Mouse (Mus musculus): ENCODE measurements around the gene Fastkd5. TPM values are rescaled to one million over a fixed set of nuclear protein-coding genes. Genes with fewer than 3 reads are reported as not detected.

Gene Fastkd5
- total RNA-seq, 1 experiment from 2014 or later, result 17.7 TPM

DNA sequence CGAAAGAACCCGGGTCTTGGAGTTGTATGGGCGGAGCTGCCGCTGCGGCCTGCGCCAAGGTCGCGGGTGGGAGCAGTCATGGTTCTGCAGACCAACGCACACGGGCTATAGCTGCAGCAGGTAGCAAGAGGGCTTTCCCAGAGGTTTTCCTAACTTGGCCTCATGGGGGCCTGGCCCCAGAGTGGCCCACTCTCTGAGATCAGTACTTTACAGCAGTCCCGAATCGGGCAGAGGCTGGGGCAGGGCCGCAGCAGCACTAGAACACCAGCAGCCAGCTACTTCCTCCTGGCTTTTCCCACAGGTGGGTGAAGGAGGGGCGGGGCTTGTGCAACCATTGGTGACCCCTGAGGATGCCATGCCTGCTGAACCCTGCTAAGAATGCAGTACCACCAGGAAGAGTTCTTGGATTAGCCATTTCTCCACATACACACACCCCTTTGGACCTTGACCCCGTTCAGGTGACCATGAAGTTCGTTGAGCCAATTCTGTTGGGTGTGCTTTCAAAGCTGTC is 8.3 kb upstream of the Fastkd5 start:
- no peak for ATAC-seq (replicated peaks in 1 of 2; ENCODE audit: insufficient read depth in 1 of 2, low FRiP score in 2 of 2, low TSS enrichment in 1 of 2, low read depth in 1 of 2, poor library complexity in 2 of 2, severe bottlenecking in 2 of 2)

GRCm38 (mm10) chr2:130635847-130636246 is 6.0 kb upstream of the Fastkd5 start:
- peak; percentile 59 to 68 for ATAC-seq (replicated peaks in 1 of 2; ENCODE audit: insufficient read depth in 1 of 2, low FRiP score in 2 of 2, low TSS enrichment in 1 of 2, low read depth in 1 of 2, poor library complexity in 2 of 2, severe bottlenecking in 2 of 2)

GRCm38 (mm10) chr2:130634739-130635411 is 5.0 kb upstream of the Fastkd5 start:
- peak; percentile 4 to 23; a peak in 1 of 4 replicates for ATAC-seq (replicated peaks in 1 of 2; ENCODE audit: insufficient read depth in 1 of 2, low FRiP score in 2 of 2, low TSS enrichment in 1 of 2, low read depth in 1 of 2, poor library complexity in 2 of 2, severe bottlenecking in 2 of 2)

- no peak for ATAC-seq (replicated peaks in 1 of 2; ENCODE audit: insufficient read depth in 1 of 2, low FRiP score in 2 of 2, low TSS enrichment in 1 of 2, low read depth in 1 of 2, poor library complexity in 2 of 2, severe bottlenecking in 2 of 2)
Measured at GRCm38 (mm10) chr2:130634006-130634738, 4.3 kb upstream of the Fastkd5 start.

GRCm38 (mm10) chr2:130632887-130633675 is 3.3 kb upstream of the Fastkd5 start:
- no peak for ATAC-seq (replicated peaks in 1 of 2; ENCODE audit: insufficient read depth in 1 of 2, low FRiP score in 2 of 2, low TSS enrichment in 1 of 2, low read depth in 1 of 2, poor library complexity in 2 of 2, severe bottlenecking in 2 of 2)

DNA sequence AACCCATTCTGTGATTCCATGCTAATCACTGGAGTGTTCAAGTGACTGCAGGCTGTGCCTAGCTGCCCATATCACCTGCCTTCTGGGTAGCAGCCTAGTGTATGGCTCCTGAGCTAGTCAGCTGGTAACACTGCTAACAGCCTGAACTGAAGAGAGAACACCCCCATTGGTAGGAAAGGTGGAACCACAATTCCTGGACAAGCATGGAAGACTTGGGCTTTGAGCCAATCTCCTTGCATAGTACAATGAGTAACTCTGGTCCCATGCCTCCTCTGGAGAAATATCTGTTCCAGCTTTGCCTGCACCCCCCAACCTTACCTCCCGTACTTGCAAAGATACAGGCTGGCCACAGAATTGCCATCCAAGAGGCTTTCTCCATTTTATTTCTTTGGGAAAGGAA is 2.6 kb upstream of the Fastkd5 start:
- ATAC-seq (replicated peaks in 1 of 2; ENCODE audit: insufficient read depth in 1 of 2, low FRiP score in 2 of 2, low TSS enrichment in 1 of 2, low read depth in 1 of 2, poor library complexity in 2 of 2, severe bottlenecking in 2 of 2), result no peak

DNA sequence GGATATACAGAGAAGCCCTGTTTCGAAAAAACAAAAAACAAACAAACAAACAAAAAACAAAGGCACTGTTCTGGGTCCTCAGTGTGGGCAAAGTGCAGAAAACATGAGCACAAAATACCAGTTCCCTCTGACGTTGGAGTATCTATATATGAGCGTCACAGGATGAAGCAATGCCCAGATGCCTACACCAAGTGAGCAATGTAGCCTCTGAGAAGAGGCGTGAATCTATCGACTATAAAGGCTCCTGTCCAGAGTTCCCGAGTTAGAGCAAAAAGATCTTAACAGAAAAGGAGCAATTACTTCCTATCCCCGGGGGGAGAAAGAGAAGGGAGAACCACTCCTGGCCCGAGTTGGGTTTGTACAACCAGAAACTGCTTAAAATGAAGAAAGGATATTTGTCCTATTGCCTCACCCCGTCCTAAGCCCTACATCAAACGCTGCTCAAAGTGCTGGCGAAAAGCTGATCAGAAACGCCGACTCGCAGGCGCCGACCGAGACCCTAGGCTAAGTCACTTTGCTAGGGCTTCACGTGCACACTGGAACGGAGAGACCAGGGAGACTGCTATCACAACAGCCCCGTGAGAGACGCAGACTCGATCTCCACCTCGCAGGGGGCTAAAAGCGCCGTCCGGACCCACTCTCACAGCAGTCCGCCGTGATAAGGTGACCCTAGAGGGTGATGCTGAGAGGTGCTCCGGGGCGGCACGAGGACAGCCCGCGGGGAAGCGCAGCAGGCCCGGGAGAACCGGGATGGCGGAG is 568 bp downstream of the Fastkd5 start:
- peak; percentile 30 to 34; a peak in 3 of 4 replicates for ATAC-seq (replicated peaks in 1 of 2; ENCODE audit: insufficient read depth in 1 of 2, low FRiP score in 2 of 2, low TSS enrichment in 1 of 2, low read depth in 1 of 2, poor library complexity in 2 of 2, severe bottlenecking in 2 of 2)

DNA sequence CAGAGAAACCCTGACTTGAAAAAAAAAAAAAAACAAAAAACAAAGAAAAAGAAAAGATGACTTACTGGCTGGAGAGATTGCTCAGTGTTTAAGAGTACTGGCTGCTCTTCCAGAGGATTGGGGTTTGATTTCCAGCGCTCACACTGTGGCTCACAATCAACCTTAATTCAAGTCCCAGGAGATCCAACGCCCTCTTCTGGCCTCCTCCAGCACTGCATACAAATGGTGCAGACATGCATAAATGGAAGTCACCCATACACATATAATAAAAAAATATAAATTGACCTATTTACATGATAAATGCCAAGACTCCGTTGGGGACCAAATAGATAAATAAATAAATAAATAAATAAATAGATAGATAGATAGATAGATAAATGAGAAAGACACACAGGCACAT is 1.4 kb downstream of the Fastkd5 start:
- no peak for ATAC-seq (replicated peaks in 1 of 2; ENCODE audit: insufficient read depth in 1 of 2, low FRiP score in 2 of 2, low TSS enrichment in 1 of 2, low read depth in 1 of 2, poor library complexity in 2 of 2, severe bottlenecking in 2 of 2)

DNA sequence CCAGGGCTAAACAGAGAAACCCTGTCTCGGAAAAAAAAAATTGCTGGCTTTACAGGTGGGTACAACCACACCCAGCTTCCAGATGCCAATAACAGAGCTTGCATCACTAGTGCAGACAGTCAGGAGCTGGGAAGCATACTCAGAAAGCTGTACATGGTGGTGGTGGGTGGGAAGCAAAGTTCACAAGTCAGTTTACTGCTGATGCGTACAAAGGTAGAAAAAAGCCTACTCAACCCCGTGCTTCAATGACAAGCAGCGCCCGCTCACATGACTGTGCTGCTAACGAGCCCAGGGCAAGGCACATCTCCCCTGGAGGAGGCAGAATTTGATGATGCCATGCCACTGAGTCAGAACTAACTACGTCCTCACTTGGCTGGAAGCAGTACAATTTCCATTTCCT is 10.9 kb downstream of the Fastkd5 start:
- ATAC-seq (replicated peaks in 1 of 2; ENCODE audit: insufficient read depth in 1 of 2, low FRiP score in 2 of 2, low TSS enrichment in 1 of 2, low read depth in 1 of 2, poor library complexity in 2 of 2, severe bottlenecking in 2 of 2), result no peak

DNA sequence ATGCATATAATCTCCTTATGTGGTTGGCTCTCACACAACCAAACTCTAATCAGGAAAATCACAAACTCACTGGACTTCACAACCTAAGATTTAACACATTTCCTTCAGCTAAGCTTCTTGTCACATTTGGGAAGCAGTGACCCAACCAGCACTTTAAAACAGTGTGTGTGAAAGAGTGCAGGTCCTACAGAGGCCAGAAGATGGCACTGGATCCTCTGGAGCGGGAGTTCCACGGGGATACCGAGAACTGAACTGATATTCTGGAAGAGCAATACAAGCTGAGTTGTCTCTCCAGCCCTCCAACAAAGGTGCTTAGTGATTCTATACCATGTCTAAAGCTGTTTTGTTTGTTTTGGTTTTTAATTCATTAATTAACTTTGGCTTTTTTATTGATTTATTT is 16.7 kb downstream of the Fastkd5 start:
- no peak for ATAC-seq (replicated peaks in 1 of 2; ENCODE audit: insufficient read depth in 1 of 2, low FRiP score in 2 of 2, low TSS enrichment in 1 of 2, low read depth in 1 of 2, poor library complexity in 2 of 2, severe bottlenecking in 2 of 2)

DNA sequence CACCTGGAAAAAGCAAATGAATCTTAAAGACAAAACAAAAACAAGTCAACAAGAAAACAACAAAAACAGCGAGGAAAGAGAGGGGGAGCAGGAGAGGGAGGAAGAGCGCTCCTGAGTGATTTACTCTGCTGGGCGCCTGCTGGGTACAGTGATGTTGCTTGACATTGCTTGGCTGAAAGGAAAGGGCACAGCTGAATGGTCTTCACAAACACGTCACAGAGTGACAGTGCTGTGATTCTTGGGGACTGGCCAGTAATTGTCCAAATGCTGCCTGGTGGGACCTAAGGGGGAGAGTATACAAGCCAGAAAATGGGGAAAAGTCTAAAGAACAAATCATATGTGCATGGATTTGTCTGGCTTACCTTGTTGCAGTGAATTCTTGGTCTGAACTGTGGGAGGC is 27.6 kb downstream of the Fastkd5 start:
- no peak for ATAC-seq (replicated peaks in 1 of 2; ENCODE audit: insufficient read depth in 1 of 2, low FRiP score in 2 of 2, low TSS enrichment in 1 of 2, low read depth in 1 of 2, poor library complexity in 2 of 2, severe bottlenecking in 2 of 2)

DNA sequence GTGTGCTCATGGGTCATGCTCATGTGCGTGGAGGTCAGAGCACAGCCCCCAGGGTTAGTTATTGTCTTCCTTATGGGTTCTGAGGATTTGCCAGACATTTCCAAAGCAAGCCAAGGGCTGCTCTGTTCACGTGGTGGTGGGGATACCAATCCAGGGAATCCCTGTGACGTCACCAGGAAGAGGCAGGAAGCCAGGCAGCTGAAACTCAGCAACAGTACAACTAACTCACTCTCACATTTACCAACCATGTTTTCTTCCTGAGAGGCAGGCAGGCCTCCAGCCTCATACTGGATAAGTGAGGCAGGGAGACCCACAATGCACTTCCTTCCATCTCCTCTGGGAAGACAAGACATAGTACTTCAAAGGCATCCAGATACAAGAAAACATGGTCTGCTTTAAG is 31.4 kb downstream of the Fastkd5 start:
- ATAC-seq (replicated peaks in 1 of 2; ENCODE audit: insufficient read depth in 1 of 2, low FRiP score in 2 of 2, low TSS enrichment in 1 of 2, low read depth in 1 of 2, poor library complexity in 2 of 2, severe bottlenecking in 2 of 2), result no peak

GRCm38 (mm10) chr2:130597601-130598010 is 32.2 kb downstream of the Fastkd5 start:
- peak; percentile 51 to 62; a peak in 2 of 4 replicates for ATAC-seq (replicated peaks in 1 of 2; ENCODE audit: insufficient read depth in 1 of 2, low FRiP score in 2 of 2, low TSS enrichment in 1 of 2, low read depth in 1 of 2, poor library complexity in 2 of 2, severe bottlenecking in 2 of 2)

GRCm38 (mm10) chr2:130595596-130595995 is 34.2 kb downstream of the Fastkd5 start:
- ATAC-seq (replicated peaks in 1 of 2; ENCODE audit: insufficient read depth in 1 of 2, low FRiP score in 2 of 2, low TSS enrichment in 1 of 2, low read depth in 1 of 2, poor library complexity in 2 of 2, severe bottlenecking in 2 of 2), result no peak

DNA sequence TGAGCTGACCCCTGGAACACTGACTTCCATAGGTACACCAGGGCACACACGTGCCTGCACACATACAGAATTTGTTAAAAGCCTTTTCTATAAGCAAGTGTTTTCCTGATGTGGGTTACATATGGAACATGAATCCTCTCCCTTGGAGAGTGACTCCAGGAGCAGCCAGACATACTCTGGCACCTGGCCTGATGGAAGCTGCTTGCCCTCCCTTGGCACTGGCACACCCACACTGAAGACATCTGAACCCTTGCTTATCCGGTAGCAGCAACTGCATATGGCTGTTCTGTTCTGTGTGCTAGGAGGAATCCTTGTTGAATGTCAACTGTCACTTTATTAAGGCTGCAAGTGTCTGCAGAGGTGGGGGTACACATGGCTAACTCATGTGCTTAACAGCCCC is 38.8 kb downstream of the Fastkd5 start:
- ATAC-seq (replicated peaks in 1 of 2; ENCODE audit: insufficient read depth in 1 of 2, low FRiP score in 2 of 2, low TSS enrichment in 1 of 2, low read depth in 1 of 2, poor library complexity in 2 of 2, severe bottlenecking in 2 of 2), result no peak

GRCm38 (mm10) chr2:130589761-130590160 is 40.1 kb downstream of the Fastkd5 start:
- ATAC-seq (replicated peaks in 1 of 2; ENCODE audit: insufficient read depth in 1 of 2, low FRiP score in 2 of 2, low TSS enrichment in 1 of 2, low read depth in 1 of 2, poor library complexity in 2 of 2, severe bottlenecking in 2 of 2), result no peak

DNA sequence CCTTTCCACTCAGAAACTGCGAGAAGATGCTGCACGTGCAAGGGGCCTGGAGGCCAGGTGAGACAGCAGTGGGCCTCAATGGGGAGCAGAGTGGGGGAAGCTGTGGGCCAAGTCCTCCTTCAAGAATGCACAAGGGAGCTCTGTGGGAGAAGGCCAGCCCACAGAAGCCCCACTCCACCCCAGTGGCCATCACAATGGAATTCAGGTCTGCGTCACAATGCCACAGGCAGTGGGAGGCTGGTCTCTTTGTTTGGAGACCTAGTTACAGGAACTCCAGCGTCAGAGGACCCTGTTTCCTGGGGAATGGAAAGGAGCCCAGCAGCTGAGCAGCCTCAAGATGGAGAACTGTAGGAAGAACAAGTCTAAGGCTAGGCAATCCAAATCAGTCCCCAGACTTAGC is 40.7 kb downstream of the Fastkd5 start:
- no peak for ATAC-seq (replicated peaks in 1 of 2; ENCODE audit: insufficient read depth in 1 of 2, low FRiP score in 2 of 2, low TSS enrichment in 1 of 2, low read depth in 1 of 2, poor library complexity in 2 of 2, severe bottlenecking in 2 of 2)
